Mouse (Mus musculus) gastrocnemius, postnatal 10 days (tissue): ENCODE measurements around the gene BC067074. TPM values are rescaled to one million over a fixed set of nuclear protein-coding genes. Genes with fewer than 3 reads are reported as not detected.

Experiments
- total RNA-seq, 2 experiments: library from RNA; stranded (reverse); gene quantifications; 2 replicates each; pipeline ENCODE4 v1.2.3; 2021

Gene BC067074
- total RNA-seq, 2 experiments from 2014 or later, result 6.0 to 9.2 TPM

Other genes starting within 250 kb of the BC067074 start
- 10 to 100 TPM; 36.2 to 43.7 TPM for gene Gpx8, start 246.7 kb upstream of the BC067074 start, total RNA-seq
- gene Gzma, start 192.2 kb upstream of the BC067074 start, total RNA-seq, result not detected
- 1 to 10 TPM; 3.6 to 3.9 TPM for gene Esm1, start 83.5 kb upstream of the BC067074 start, total RNA-seq
- gene Gzmk, start 67.3 kb upstream of the BC067074 start, total RNA-seq, result not detected